Mouse (Mus musculus) hindbrain, embryonic 13.5 days (tissue): ENCODE measurements around the gene Srrm2. TPM values are rescaled to one million over a fixed set of nuclear protein-coding genes. Genes with fewer than 3 reads are reported as not detected.
"Not testable (repeated sequence)": the region's sequence is repeated elsewhere in the genome, so short reads cannot be mapped to it uniquely, and the experiment has no call there.

Experiments used
- ATAC-seq: fragments of 200-750 bp; cut with Nextera tagmentation; 2 replicates; pipeline ENCODE4 v1.8.0; 2017; ENCODE audit warnings: moderate TSS enrichment; ENCODE audit not compliant: low FRiP score
- H3K27ac ChIP-seq: fragments of 300-500 bp; sonication (generic); 2 replicates; pipeline ENCODE4 v1.5.1; 2015; ENCODE audit warnings: inconsistent platforms, mild to moderate bottlenecking, moderate library complexity
- H3K27me3 ChIP-seq: fragments of 300-500 bp; sonication (generic); 2 replicates; pipeline ENCODE4 v1.6.1; 2015; ENCODE audit warnings: mild to moderate bottlenecking, inconsistent platforms
- H3K36me3 ChIP-seq: fragments of 300-500 bp; sonication (generic); 2 replicates; pipeline ENCODE4 v1.6.1; 2015; ENCODE audit warnings: mild to moderate bottlenecking, inconsistent platforms
- H3K4me1 ChIP-seq: fragments of 300-500 bp; sonication (generic); replicated peaks from 2 replicates; pipeline ENCODE4 v1.6.1; 2015; ENCODE audit warnings: inconsistent platforms
- H3K4me2 ChIP-seq: fragments of 300-500 bp; sonication (generic); 2 replicates; pipeline ENCODE4 v1.6.1; 2015; ENCODE audit warnings: inconsistent platforms, mild to moderate bottlenecking, moderate library complexity
- H3K4me3 ChIP-seq: fragments of 300-500 bp; sonication (generic); 2 replicates; pipeline ENCODE4 v1.5.1; 2015; ENCODE audit warnings: mild to moderate bottlenecking, inconsistent platforms
- H3K9ac ChIP-seq: fragments of 300-500 bp; sonication (generic); 2 replicates; pipeline ENCODE4 v1.6.1; 2015; ENCODE audit warnings: mild to moderate bottlenecking, inconsistent platforms
- H3K9me3 ChIP-seq: fragments of 300-500 bp; sonication (generic); 2 replicates; pipeline ENCODE4 v1.6.1; 2016; ENCODE audit warnings: inconsistent platforms
- WGBS: fragments of 180-500 bp; shearing (Covaris S2); methylation state at CpG from one replicate; pipeline ENCODE4 v1.1.7; 2015; 5-methylcytosine and 5-hydroxymethylcytosine counted together
- polyA plus RNA-seq: library from polyadenylated mRNA; unstranded; fragments of >200 nt; fragmentation: Nextera tagmentation; extraction: Ambion mirVana; gene quantifications from 2 replicates; pipeline ENCODE4 v1.2.1, GENCODE M21; 2015

Gene Srrm2
- polyA plus RNA-seq, 1 experiment from 2014 or later, result 583 TPM

- H3K4me3 ChIP-seq, result peak overlapping the region; percentile 93
- not testable (repeated sequence) for ATAC-seq, H3K9me3 ChIP-seq, H3K27me3 ChIP-seq, H3K9ac ChIP-seq
- peaks cover 23% of the 10 kb centered on the region for H3K4me1 ChIP-seq
- 76% methylated on average over 2 of the region's 2 CpGs for WGBS
- peak overlapping the region; percentile 71 for H3K4me2 ChIP-seq
- peaks cover 17% of the 10 kb centered on the region for H3K36me3 ChIP-seq
- peak overlapping the region; percentile 94; the same call in 1 of the 2 replicates for H3K27ac ChIP-seq
These were observed 18.1 kb upstream of the Srrm2 start for GRCm38 (mm10) chr17:23772219-23772556.

DNA sequence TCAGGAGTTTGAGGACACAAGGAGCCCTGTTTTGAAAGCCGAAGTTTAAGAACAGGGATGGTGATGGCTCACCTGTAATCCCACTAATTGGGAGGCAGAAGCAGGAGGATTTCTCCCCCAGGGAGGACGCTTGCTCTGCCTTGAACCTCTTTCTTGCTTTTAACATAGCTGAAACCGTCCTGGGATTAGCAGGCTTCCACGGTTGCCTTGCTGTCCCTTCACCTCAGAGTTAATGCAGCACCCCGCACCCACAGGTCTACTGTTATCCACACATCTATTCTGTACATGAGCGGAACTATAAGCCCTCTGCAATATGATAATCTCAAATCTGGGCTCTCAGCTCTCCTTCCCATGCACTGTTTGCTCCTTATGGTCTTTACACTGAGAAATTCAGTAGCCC, 16.7 kb upstream of the Srrm2 start:
- no peak overlapping the region for H3K4me3 ChIP-seq
- no peaks in the 10 kb centered on the region for H3K27me3 ChIP-seq
- WGBS, result 75% methylated on average over 6 of the region's 6 CpGs
- H3K27ac ChIP-seq, result no peak overlapping the region
- peaks cover 6% of the 10 kb centered on the region for H3K36me3 ChIP-seq
- H3K9ac ChIP-seq, result 0 out of 2 replicates have a peak overlapping the region, but pooled peaks have one; percentile 19
- no peak for ATAC-seq
- no peak overlapping the region for H3K4me2 ChIP-seq
- peaks cover 22% of the 10 kb centered on the region for H3K4me1 ChIP-seq
- H3K9me3 ChIP-seq, result no peaks in the 10 kb centered on the region

- H3K4me1 ChIP-seq, result peaks cover 18% of the 10 kb centered on the region
- no peak overlapping the region for H3K4me3 ChIP-seq
- 6% methylated on average over 12 of the region's 12 CpGs for WGBS
- no peaks in the 10 kb centered on the region for H3K9me3 ChIP-seq
- no peaks in the 10 kb centered on the region for H3K27me3 ChIP-seq
- 0 out of 2 replicates have a peak overlapping the region, but pooled peaks have one; percentile 6 for H3K9ac ChIP-seq
- no peak overlapping the region for H3K27ac ChIP-seq
- ATAC-seq, result no peak
- peaks cover 5% of the 10 kb centered on the region; the same call in 1 of the 2 replicates for H3K36me3 ChIP-seq
- H3K4me2 ChIP-seq, result no peak overlapping the region
These were observed 16.2 kb upstream of the Srrm2 start for GRCm38 (mm10) chr17:23774090-23774489.

DNA sequence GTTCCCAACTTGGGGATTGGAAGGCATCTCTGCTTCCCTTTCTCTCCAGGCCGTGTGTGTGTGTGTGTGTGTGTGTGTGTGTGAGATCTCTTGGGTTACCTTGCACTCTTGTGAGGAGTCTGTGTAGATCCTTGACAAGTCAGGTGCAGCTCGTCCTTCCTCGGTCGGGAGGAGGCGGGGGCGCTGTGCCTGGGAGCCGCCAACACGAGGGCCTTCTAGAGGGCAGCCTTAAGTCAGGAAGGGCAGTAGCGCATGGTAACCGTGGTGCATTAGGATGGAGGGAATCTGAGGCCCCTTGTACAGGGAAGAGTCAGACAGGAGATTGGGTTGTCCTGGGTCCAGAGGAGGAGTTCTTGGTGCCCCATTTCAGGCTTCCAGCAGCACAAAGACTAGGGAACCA, 14.1 kb upstream of the Srrm2 start:
- H3K27me3 ChIP-seq, result no peaks in the 10 kb centered on the region
- ATAC-seq, result no peak
- H3K4me2 ChIP-seq, result no peak overlapping the region
- no peak overlapping the region for H3K4me3 ChIP-seq
- H3K9me3 ChIP-seq, result no peaks in the 10 kb centered on the region
- H3K36me3 ChIP-seq, result peaks cover 9% of the 10 kb centered on the region; the same call in 1 of the 2 replicates
- no peak overlapping the region for H3K9ac ChIP-seq
- no peak overlapping the region for H3K27ac ChIP-seq
- WGBS, result 79% methylated on average over 10 of the region's 10 CpGs
- H3K4me1 ChIP-seq, result 0 out of 2 replicates have a peak, but pooled peaks cover 4% of the 10 kb centered on the region

- Histone ChIP-seq H3K9me3 (no peaks in the 10 kb centered on the region), H3K4me3 (no peak overlapping the region), H3K27ac (no peak overlapping the region), H3K9ac (no peak overlapping the region), H3K4me2 (no peak overlapping the region), H3K36me3 (peaks cover 9% of the 10 kb centered on the region; the same call in 1 of the 2 replicates), H3K4me1 (0 out of 2 replicates have a peak, but pooled peaks cover 4% of the 10 kb centered on the region), H3K27me3 (no peaks in the 10 kb centered on the region)
- WGBS, result 68% methylated on average over 2 of the region's 2 CpGs
- ATAC-seq, result no peak
These were observed 13.2 kb upstream of the Srrm2 start for GRCm38 (mm10) chr17:23777141-23777540.

GRCm38 (mm10) chr17:23778447-23778846, 11.9 kb upstream of the Srrm2 start:
- Histone ChIP-seq H3K9me3 (no peaks in the 10 kb centered on the region), H3K4me2 (no peak overlapping the region), H3K27me3 (no peaks in the 10 kb centered on the region), H3K36me3 (peaks cover 9% of the 10 kb centered on the region; the same call in 1 of the 2 replicates), H3K4me3 (no peak overlapping the region), H3K9ac (0 out of 2 replicates have a peak overlapping the region, but pooled peaks have one; percentile 19), H3K4me1 (0 out of 2 replicates have a peak, but pooled peaks cover 4% of the 10 kb centered on the region), H3K27ac (0 out of 2 replicates have a peak overlapping the region, but pooled peaks have one; percentile 8)
- ATAC-seq, result no peak
- WGBS, result 67% methylated on average over 2 of the region's 2 CpGs

DNA sequence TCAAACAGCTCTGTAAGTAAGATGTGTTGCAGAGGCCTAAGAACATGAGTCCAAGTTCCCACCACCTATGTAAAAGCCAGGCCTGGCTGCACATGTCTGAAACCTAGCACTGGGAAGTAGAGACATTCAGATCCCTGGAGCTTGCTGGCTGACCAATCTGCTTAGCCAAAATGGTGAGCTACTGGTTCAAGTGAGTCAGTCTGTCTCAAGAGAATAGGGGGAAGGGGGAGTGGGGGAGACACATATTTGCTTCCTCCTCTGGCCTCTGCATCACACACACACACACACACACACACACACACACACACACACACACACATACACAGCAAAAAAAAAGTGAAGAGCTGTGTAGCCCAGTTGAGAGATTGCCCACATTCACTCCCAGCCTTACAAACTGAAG, 7.0 kb upstream of the Srrm2 start:
- Histone ChIP-seq H3K4me2 (no peak overlapping the region), H3K27ac (no peak overlapping the region), H3K36me3 (peaks cover 7% of the 10 kb centered on the region; the same call in 1 of the 2 replicates), H3K9me3 (no peaks in the 10 kb centered on the region), H3K4me1 (peaks cover 12% of the 10 kb centered on the region), H3K27me3 (no peaks in the 10 kb centered on the region), H3K4me3 (no peak overlapping the region), H3K9ac (no peak overlapping the region)
- no peak for ATAC-seq

DNA sequence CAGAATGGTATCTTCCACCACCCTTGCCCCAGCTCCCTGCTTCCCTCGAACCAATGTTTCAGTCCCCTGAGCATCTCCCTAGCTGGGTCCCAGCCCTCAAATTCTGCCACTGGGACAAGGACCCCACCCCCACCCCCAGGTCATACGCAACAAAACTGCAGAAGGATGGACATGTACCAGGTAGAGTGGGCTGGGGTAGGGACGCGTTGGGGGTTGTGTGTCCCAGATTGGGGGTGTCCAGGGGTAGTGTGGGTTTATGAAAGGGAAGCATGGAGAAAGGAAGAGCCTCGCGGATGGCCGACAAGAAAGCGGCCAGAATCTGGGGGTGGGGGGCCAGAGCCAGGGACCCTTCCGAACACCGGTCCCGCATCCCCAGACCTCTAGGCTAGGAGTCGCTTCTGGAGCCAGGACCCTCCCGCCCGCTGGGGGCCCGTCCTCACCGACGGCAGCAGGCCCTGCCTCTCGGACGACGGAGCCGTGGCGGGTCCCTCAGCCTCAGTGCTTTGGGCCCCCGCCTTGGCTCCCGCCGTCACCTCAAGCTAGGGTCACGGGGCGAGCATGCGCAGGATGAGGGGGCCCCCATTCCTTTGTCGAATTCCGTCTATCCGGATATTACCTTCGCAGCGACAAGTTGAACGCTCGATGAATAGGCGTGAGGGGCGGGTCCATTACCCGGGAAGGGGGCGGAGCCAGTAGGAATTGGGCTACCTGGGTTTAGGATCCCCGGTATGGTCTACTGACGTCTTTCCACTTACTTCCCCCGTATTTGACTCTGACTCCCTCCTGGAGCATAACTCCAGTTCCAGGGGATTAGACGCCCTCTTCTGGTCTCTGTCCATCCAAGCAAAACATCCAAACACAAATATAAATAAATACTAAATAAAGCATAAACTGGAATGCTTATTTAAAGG, 4.5 kb upstream of the Srrm2 start, which contains the start of gene Flywch2:
Flywch2 (minus strand) TSS at position 521 of the 911 bp plus-strand sequence.
- peak; percentile 90 for ATAC-seq
- Histone ChIP-seq H3K4me1 (peaks cover 26% of the 10 kb centered on the region), H3K4me2 (peak within 1 kb of the TSS; percentile 70), H3K27me3 (no peaks in the 10 kb centered on the region), H3K4me3 (peak within 1 kb of the TSS; percentile 66), H3K9me3 (no peaks in the 10 kb centered on the region), H3K27ac (peak within 1 kb of the TSS; percentile 97), H3K36me3 (no peaks in the 10 kb centered on the region), H3K9ac (peak within 1 kb of the TSS; percentile 89)
- 2% methylated on average over 43 of the region's 43 CpGs for WGBS

DNA sequence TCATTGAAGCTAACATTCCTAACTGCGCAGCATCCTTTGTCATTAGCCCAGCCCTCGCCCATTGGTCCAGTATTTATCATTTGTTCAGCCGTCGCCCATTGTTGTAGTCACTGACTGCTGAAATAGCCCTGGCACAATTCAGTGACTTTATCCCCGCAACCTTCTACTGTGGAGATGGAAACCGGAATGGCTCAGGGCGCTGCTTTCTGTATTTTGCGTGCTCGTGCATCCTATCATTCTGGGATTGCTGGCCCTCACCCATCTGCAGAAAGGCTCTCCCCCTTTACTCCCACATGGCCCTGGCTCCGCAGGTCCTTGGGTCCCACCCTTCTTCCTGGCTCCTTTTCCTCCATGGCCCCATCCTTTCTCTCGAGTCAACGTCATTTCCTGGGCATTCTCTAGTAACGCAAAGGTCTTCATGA, 3.8 kb upstream of the Srrm2 start:
- H3K9ac ChIP-seq, result peak overlapping the region; percentile 89
- peak overlapping the region; percentile 70 for H3K4me2 ChIP-seq
- no peaks in the 10 kb centered on the region for H3K27me3 ChIP-seq
- no peaks in the 10 kb centered on the region for H3K9me3 ChIP-seq
- H3K36me3 ChIP-seq, result no peaks in the 10 kb centered on the region
- peak; percentile 74 for ATAC-seq
- H3K4me3 ChIP-seq, result peak overlapping the region; percentile 66
- peaks cover 33% of the 10 kb centered on the region for H3K4me1 ChIP-seq
- WGBS, result 7% methylated on average over 13 of the region's 13 CpGs
- peak overlapping the region; percentile 97 for H3K27ac ChIP-seq

DNA sequence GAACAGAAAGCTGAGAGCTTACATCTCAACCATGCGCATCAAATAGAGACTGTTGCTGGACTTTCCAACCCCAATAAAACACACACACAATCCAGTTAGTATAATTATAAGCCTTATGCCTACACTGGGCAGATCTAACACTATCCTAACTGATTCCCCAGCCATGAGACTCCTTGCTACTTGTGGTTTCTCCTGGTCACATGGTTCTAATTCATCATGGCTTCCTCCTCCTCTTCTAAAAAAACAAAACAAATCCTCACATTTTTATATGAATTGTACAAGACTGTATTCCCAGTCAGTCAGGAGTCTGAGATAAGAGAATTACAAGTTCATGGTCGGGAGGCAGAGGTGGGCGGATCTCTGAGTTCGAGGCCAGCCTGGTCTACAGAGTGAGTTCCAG, 1.4 kb upstream of the Srrm2 start:
- H3K4me2 ChIP-seq, result no peak overlapping the region
- no peaks in the 10 kb centered on the region for H3K9me3 ChIP-seq
- 89% methylated on average over 4 of the region's 4 CpGs for WGBS
- no peaks in the 10 kb centered on the region for H3K36me3 ChIP-seq
- no peak overlapping the region for H3K9ac ChIP-seq
- H3K4me1 ChIP-seq, result peaks cover 45% of the 10 kb centered on the region
- H3K4me3 ChIP-seq, result no peak overlapping the region
- no peaks in the 10 kb centered on the region for H3K27me3 ChIP-seq
- no peak overlapping the region for H3K27ac ChIP-seq
- ATAC-seq, result no peak

DNA sequence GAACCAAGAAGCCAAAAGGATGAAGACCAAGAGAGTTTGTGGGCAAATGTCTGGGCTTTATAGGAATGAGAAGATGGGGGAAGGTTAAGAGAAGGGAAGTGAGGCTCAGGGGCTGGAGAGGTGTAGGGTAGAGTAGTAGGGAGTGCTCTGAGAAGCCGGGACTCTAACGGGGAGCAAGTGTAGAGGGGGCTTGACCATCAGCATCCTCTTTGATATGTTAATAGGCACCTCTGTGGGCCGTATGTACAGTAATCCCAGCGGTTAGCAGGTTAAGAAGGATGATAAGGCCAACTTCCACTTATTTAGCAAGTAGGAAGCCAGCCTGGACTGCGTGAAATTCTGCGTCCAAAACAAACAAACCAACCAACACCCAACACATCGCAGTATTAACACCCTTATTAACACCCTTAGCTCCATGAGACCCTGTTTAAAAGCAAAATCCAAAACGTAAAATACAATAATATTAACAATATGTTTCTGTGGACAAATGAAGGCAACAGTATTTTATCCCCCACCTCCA, 523 bp upstream of the Srrm2 start:
- ATAC-seq, result no peak
- H3K4me1 ChIP-seq, result peaks cover 45% of the 10 kb centered on the region
- H3K4me3 ChIP-seq, result peak overlapping the region; percentile 45
- peak overlapping the region; percentile 75 for H3K4me2 ChIP-seq
- WGBS, result 16% methylated on average over 8 of the region's 8 CpGs
- no peaks in the 10 kb centered on the region for H3K9me3 ChIP-seq
- peak overlapping the region; percentile 98 for H3K27ac ChIP-seq
- no peaks in the 10 kb centered on the region for H3K36me3 ChIP-seq
- H3K27me3 ChIP-seq, result no peaks in the 10 kb centered on the region
- peak overlapping the region; percentile 85 for H3K9ac ChIP-seq

- H3K27me3 ChIP-seq, result no peaks in the 10 kb centered on the region
- peak overlapping the region; percentile 45 for H3K4me3 ChIP-seq
- 58% methylated on average over 2 of the region's 2 CpGs for WGBS
- H3K27ac ChIP-seq, result peak overlapping the region; percentile 98
- peaks cover 37% of the 10 kb centered on the region for H3K4me1 ChIP-seq
- H3K9me3 ChIP-seq, result no peaks in the 10 kb centered on the region
- peak overlapping the region; percentile 75 for H3K4me2 ChIP-seq
- 0 out of 2 replicates have a peak, but pooled peaks have one; percentile 1 for ATAC-seq
- peak overlapping the region; percentile 85 for H3K9ac ChIP-seq
- H3K36me3 ChIP-seq, result no peaks in the 10 kb centered on the region
These were observed 686 bp downstream of the Srrm2 start for GRCm38 (mm10) chr17:23791079-23791357.
